Mouse (Mus musculus) erythroblast, embryonic 14.5 days (primary cell): Measurements from ENCODE around the gene Syngr3.

Experiments
- GATA1 ChIP-seq: IDR thresholded peaks from 2 replicates; pipeline ENCODE4 v1.6.1; 2012; ENCODE audit warnings: low read length, inconsistent platforms, mixed read lengths
- TAL1 ChIP-seq: IDR thresholded peaks from 3 replicates; pipeline ENCODE4 v1.6.1; 2012; ENCODE audit warnings: low read length, inconsistent platforms, mixed read lengths

- TF ChIP-seq GATA1 = no peak
- no peak for TF ChIP-seq TAL1
These were observed 26.5 kb upstream of the Syngr3 start for GRCm38 (mm10) chr17:24716166-24716682.
